Mouse (Mus musculus): ENCODE measurements at regions not wholly inside any gene's neighbourhood (a gene's known extent, or its start where the extent isn't known, plus 50 kb on each side); places are given as distances from the start of the nearest gene placed in this dataset.

DNA sequence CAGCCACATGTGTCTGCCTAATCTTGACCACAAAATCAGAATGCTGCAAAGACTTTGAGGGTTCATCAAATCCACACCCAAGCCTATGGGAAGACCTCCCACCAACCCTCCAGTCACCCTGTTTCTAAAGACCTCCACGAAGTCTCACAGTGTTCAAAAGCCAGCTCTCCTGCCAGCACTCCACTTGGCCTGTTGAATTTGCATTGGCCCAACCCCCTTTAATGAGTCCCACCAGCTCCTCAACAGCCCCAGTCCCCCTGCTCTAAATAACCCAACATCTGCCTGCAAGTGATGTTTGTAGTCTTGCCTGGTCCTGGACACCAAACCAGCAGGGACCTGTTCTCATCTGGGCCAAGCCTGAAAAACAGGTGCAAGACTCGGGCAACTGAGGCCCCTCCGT, 106.6 kb upstream of the Nt5e start:
- TF ChIP-seq CEBPB (IDR thresholded peaks at IDR 0.05; ENCODE audit: low read depth) (no peak), CTCF (IDR thresholded peaks at IDR 0.05; ENCODE audit: control insufficient read depth, insufficient read depth, insufficient read length) (no peak)

Measured in C2C12 (cell line).